Mouse (Mus musculus): ENCODE results near the gene Cacna1i. TPM values are rescaled to one million over a fixed set of nuclear protein-coding genes. Genes with fewer than 3 reads are reported as not detected.

Cacna1i gene
- polyA plus RNA-seq, 1 experiment from 2014 or later = 0.08 TPM

DNA sequence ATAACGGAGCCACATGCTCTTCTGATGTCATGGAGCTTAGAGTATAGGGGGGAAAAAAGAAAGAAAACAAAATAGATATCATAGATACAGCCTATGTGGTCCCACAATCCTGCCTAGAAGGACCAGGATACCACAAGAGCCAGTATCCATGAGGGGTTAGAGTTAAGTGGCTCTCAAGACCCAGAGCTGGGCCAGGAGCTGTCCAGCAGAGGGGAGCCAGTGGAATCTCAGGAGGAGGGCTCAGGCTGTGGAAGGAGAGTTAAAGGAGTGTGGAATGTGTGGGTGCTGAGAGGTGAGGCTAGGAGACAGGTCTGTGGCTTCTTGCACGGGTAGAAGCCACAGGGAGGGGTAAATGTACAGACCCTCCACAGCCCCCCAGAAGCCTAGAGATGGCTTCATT, 38.2 kb downstream of the Cacna1i start:
- WGBS = 72% methylated on average over 2 of the region's 2 CpGs
- H3K4me3 ChIP-seq = no peak overlapping the region
- no peaks in the 10 kb centered on the region for H3K9me3 ChIP-seq (replicated peaks)
- peaks cover 14% of the 10 kb centered on the region for H3K4me1 ChIP-seq
- H3K36me3 ChIP-seq = no peaks in the 10 kb centered on the region
- no peak overlapping the region for H3K27ac ChIP-seq
- H3K27me3 ChIP-seq (ENCODE audit: low read depth, poor library complexity, severe bottlenecking) = 0 out of 2 replicates have a peak, but pooled peaks cover 3% of the 10 kb centered on the region
- no peak for DNase-seq (ENCODE audit: low spot score)

- H3K4me1 ChIP-seq = peaks cover 16% of the 10 kb centered on the region
- no peak overlapping the region for H3K27ac ChIP-seq
- H3K27me3 ChIP-seq (ENCODE audit: low read depth, poor library complexity, severe bottlenecking) = 0 out of 2 replicates have a peak, but pooled peaks cover 3% of the 10 kb centered on the region
- H3K36me3 ChIP-seq = no peaks in the 10 kb centered on the region
- no peak for DNase-seq (ENCODE audit: low spot score)
- no peaks in the 10 kb centered on the region for H3K9me3 ChIP-seq (replicated peaks)
- 79% methylated on average over 9 of the region's 9 CpGs for WGBS
- no peak overlapping the region for H3K4me3 ChIP-seq
These were observed 38.7 kb downstream of the Cacna1i start for GRCm38 (mm10) chr15:80325756-80326155.

DNA sequence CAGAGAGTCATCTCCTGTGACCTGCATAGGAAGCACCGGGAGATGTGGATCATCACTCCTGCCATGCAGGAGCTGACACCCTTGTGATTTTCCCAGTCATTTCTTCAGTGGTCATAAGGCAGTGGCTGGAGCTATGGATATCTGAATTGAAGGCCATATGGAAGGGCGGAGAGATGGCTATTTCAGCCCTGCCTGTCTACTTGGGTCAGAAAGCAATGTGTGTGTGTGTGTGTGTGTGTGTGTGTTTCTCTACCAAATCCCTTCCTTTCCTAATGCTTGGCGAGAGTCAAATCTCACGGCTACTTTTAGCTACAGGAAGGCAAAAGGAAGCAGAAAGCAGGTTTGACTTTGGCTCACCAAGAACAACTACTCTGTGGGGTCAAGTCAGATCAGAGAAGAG, 39.9 kb downstream of the Cacna1i start:
- Histone ChIP-seq H3K36me3 (no peaks in the 10 kb centered on the region), H3K27me3 (ENCODE audit: low read depth, poor library complexity, severe bottlenecking) (0 out of 2 replicates have a peak, but pooled peaks cover 3% of the 10 kb centered on the region), H3K4me3 (no peak overlapping the region), H3K4me1 (peaks cover 16% of the 10 kb centered on the region), H3K9me3 (replicated peaks) (no peaks in the 10 kb centered on the region), H3K27ac (no peak overlapping the region)
- DNase-seq (ENCODE audit: low spot score) = no peak
- WGBS = 88% methylated on average over 4 of the region's 4 CpGs

DNA sequence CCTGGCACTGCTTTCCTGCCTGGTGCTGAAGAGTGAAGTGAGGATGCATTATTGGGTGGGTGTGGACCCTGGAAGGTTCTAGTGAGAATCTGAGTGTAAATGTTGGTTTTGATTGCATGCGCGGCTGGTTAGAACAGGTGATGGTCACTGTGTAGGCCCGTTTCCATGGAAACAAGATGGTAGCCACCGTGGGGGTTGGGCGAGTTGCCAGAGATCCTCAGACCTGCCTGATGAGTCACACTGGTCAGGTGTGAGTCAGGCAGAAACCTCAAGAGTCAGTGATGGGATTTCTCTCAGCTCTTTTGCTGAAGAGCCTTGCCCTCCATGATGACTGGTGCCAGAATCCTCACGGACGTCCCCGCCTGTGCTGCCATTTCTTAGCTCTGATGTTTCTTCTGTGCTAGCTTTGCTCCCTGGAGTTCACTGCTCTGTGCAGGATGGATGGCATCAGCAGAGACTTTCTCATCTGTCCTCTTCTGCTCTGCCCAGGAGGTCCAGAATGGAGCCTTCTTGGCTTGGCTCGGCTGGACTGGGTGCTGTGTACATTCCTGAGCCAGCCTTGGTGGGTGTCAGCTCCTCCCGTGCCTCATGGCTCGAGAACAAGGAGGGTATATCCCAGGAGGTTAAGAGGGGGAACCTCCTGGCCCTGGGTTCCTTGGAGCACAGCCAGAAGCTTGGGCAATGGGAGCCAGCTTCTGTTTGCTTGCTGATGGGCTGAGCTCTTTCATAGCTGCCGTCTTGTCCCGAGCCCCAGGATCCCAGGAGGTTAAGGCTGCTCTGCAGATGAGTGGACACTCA, 40.9 kb downstream of the Cacna1i start:
- 87% methylated on average over 13 of the region's 13 CpGs for WGBS
- no peak for DNase-seq (ENCODE audit: low spot score)
- H3K27me3 ChIP-seq (ENCODE audit: low read depth, poor library complexity, severe bottlenecking) = 0 out of 2 replicates have a peak, but pooled peaks cover 3% of the 10 kb centered on the region

GRCm38 (mm10) chr15:80330276-80330675, 43.2 kb downstream of the Cacna1i start:
- Histone ChIP-seq H3K4me1 (peaks cover 9% of the 10 kb centered on the region), H3K9me3 (replicated peaks) (no peaks in the 10 kb centered on the region), H3K27me3 (ENCODE audit: low read depth, poor library complexity, severe bottlenecking) (no peaks in the 10 kb centered on the region), H3K36me3 (no peaks in the 10 kb centered on the region), H3K27ac (no peak overlapping the region), H3K4me3 (no peak overlapping the region)
- DNase-seq (ENCODE audit: low spot score) = no peak
- WGBS = 64% methylated on average over 3 of the region's 3 CpGs

More for the DNA sequence above, 40.9 kb downstream of the Cacna1i start:
- no peak overlapping the region for H3K27ac ChIP-seq
- H3K4me3 ChIP-seq = no peak overlapping the region
- no peaks in the 10 kb centered on the region for H3K9me3 ChIP-seq (replicated peaks)
- no peaks in the 10 kb centered on the region for H3K36me3 ChIP-seq
- peaks cover 16% of the 10 kb centered on the region for H3K4me1 ChIP-seq

GRCm38 (mm10) chr15:80334766-80335165, 47.7 kb downstream of the Cacna1i start:
- H3K9me3 ChIP-seq (replicated peaks) = no peaks in the 10 kb centered on the region
- H3K27ac ChIP-seq = no peak overlapping the region
- peaks cover 9% of the 10 kb centered on the region for H3K4me1 ChIP-seq
- WGBS = 94% methylated on average over 10 of the region's 10 CpGs
- no peak overlapping the region for H3K4me3 ChIP-seq
- no peak for DNase-seq (ENCODE audit: low spot score)
- no peaks in the 10 kb centered on the region for H3K27me3 ChIP-seq (ENCODE audit: low read depth, poor library complexity, severe bottlenecking)
- H3K36me3 ChIP-seq = no peaks in the 10 kb centered on the region

DNA sequence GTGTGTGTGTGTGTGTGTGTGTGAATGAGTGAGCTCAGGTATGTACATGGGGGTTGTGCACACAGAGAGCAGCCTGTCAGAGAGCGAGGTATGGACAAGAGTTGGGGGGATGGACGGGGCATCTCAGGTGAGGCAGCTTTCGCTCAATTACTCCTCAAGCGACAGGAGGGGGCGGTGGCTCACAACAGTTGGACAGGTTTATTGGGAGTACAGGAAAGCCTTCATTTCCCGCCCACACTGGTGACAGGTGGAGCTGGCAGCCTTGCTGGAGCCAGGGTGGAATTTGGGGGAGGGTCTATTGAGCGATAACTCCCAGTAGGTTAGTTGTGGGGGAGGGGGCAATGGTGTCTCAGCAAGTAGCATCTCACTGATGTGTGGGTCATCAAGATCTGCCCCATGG, 48.2 kb downstream of the Cacna1i start:
- no peak overlapping the region for H3K27ac ChIP-seq
- no peak overlapping the region for H3K4me3 ChIP-seq
- no peaks in the 10 kb centered on the region for H3K9me3 ChIP-seq (replicated peaks)
- WGBS = 58% methylated on average over 7 of the region's 7 CpGs
- no peaks in the 10 kb centered on the region for H3K27me3 ChIP-seq (ENCODE audit: low read depth, poor library complexity, severe bottlenecking)
- no peaks in the 10 kb centered on the region for H3K36me3 ChIP-seq
- H3K4me1 ChIP-seq = peaks cover 5% of the 10 kb centered on the region
- DNase-seq (ENCODE audit: low spot score) = no peak

DNA sequence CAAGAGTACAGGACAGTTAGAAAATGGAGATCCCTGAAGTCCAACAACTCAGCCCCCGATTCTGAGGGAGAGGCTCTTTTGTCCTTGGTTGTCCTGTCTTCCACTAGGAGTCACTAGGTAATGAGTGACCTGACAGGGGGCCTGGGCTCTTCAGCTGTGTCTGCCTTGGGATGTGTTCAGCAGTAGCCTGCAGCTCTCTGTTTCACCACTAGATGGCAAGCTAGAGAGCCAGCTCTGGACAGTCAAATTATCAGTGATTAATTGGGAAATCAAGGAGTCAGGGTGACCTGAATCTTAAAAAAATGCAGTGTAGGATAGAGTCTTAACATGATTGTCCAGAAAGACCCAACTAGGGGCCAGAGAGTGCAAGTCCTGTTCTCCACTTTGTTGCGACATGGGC, 53.3 kb downstream of the Cacna1i start:
- 77% methylated on average over 2 of the region's 2 CpGs for WGBS
- peak; percentile 65 for DNase-seq (ENCODE audit: low spot score)

DNA sequence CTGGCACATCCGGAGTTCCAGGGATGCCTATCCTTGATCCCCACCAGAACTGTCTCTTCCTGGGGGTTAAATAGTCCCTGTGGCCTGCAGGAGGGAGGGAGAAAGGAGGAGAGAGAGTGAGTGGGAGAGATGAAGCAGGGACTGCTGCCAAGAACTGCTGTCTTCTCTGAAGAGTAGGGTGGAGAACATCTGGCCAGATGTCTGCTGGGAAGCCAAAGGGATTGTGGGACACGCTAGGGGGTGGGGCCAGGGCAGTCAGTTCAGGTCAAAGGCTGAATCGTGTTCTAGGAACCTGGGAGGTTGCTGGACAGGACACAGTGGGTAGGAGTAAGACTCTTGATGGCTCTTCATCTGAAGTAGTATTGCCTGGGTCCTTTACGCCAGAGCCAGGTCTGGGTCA, 55.4 kb downstream of the Cacna1i start:
- Histone ChIP-seq H3K27ac (no peak overlapping the region), H3K4me1 (peaks cover 13% of the 10 kb centered on the region), H3K27me3 (ENCODE audit: low read depth, poor library complexity, severe bottlenecking) (no peaks in the 10 kb centered on the region), H3K4me3 (no peak overlapping the region), H3K9me3 (replicated peaks) (no peaks in the 10 kb centered on the region), H3K36me3 (no peaks in the 10 kb centered on the region)
- 87% methylated on average over 4 of the region's 4 CpGs for WGBS
- no peak for DNase-seq (ENCODE audit: low spot score)

More for the DNA sequence above, 53.3 kb downstream of the Cacna1i start:
- Histone ChIP-seq H3K4me1 (peaks cover 9% of the 10 kb centered on the region), H3K36me3 (no peaks in the 10 kb centered on the region), H3K4me3 (no peak overlapping the region), H3K27me3 (ENCODE audit: low read depth, poor library complexity, severe bottlenecking) (no peaks in the 10 kb centered on the region), H3K27ac (no peak overlapping the region), H3K9me3 (replicated peaks) (no peaks in the 10 kb centered on the region)

GRCm38 (mm10) chr15:80343031-80343430, 56.0 kb downstream of the Cacna1i start:
- Histone ChIP-seq H3K9me3 (replicated peaks) (no peaks in the 10 kb centered on the region), H3K4me3 (no peak overlapping the region), H3K36me3 (no peaks in the 10 kb centered on the region), H3K4me1 (peaks cover 13% of the 10 kb centered on the region), H3K27me3 (ENCODE audit: low read depth, poor library complexity, severe bottlenecking) (no peaks in the 10 kb centered on the region), H3K27ac (peak overlapping the region; percentile 11; the same call in 1 of the 2 replicates)
- no peak for DNase-seq (ENCODE audit: low spot score)
- 53% methylated on average over 10 of the region's 10 CpGs for WGBS

- H3K36me3 ChIP-seq = no peaks in the 10 kb centered on the region
- no peak overlapping the region for H3K27ac ChIP-seq
- H3K9me3 ChIP-seq (replicated peaks) = no peaks in the 10 kb centered on the region
- no peak for DNase-seq (ENCODE audit: low spot score)
- no peaks in the 10 kb centered on the region for H3K27me3 ChIP-seq (ENCODE audit: low read depth, poor library complexity, severe bottlenecking)
- no peak overlapping the region for H3K4me3 ChIP-seq
- H3K4me1 ChIP-seq = peaks cover 13% of the 10 kb centered on the region
- 97% methylated on average over 5 of the region's 5 CpGs for whole genome bisulfite sequencing
These were observed 56.7 kb downstream of the Cacna1i start for GRCm38 (mm10) chr15:80343731-80344130.

DNA sequence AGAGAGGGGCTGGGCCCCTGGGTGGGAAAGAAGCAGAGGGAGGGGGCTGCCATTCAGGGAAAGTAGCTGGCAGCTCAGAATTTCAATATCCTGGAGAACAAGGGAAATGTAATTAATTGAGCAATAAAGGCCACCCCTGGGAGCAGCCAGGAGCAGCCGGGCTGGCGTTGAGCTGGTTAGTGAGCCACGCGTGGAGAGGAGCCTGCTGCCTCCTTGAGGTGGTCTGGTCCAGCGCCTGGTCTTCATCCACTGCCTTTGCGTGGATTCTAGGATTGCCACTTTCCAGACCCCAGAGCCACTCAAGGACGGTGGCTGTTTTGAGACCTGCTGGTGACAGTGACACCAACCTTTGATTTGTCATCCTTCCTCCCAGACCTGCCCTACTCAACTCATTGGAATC, 59.5 kb downstream of the Cacna1i start:
- Histone ChIP-seq H3K4me3 (no peak overlapping the region), H3K36me3 (no peaks in the 10 kb centered on the region), H3K27ac (no peak overlapping the region), H3K27me3 (ENCODE audit: low read depth, poor library complexity, severe bottlenecking) (no peaks in the 10 kb centered on the region), H3K9me3 (replicated peaks) (no peaks in the 10 kb centered on the region), H3K4me1 (peaks cover 17% of the 10 kb centered on the region)
- WGBS = 84% methylated on average over 7 of the region's 7 CpGs
- no peak for DNase-seq (ENCODE audit: low spot score)

DNA sequence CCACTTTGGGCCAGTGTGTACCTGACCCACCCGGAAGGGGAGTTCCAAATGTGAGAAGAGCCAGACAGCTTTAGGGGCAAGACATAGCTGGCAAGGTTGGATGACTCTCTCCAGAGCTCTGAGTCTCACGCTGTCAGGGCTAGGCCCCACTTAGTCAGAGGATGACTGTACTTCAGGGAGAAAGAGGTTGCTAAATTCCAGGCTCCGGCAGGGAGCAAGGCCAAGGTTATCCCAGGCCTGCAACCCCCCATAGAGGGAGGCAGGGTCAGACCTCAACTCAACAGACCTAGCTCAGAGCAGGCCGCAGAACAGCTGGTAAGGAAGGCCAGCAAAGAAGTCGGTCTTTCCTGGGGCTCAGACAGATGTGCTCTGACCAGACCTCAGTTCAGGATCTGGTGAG, 63.4 kb downstream of the Cacna1i start:
- 79% methylated on average over 5 of the region's 5 CpGs for WGBS
- H3K4me3 ChIP-seq = no peak overlapping the region
- no peak overlapping the region for H3K27ac ChIP-seq
- no peaks in the 10 kb centered on the region for H3K36me3 ChIP-seq
- peaks cover 11% of the 10 kb centered on the region for H3K4me1 ChIP-seq
- no peaks in the 10 kb centered on the region for H3K27me3 ChIP-seq (ENCODE audit: low read depth, poor library complexity, severe bottlenecking)
- H3K9me3 ChIP-seq (replicated peaks) = no peaks in the 10 kb centered on the region
- no peak for DNase-seq (ENCODE audit: low spot score)
